Mouse (Mus musculus) CH12.LX (cell line): ENCODE data around the gene Slc35c2. TPM values are rescaled to one million over a fixed set of nuclear protein-coding genes. Genes with fewer than 3 reads are reported as not detected.

ENCODE experiments used
- DNase-seq: peaks from one replicate; pipeline ENCODE4 v3.0.0-alpha.2; 2013; ENCODE audit errors: extremely low read depth
- H3K27ac ChIP-seq: 2 replicates; pipeline ENCODE4 v1.5.1; 2012; ENCODE audit warnings: low read depth, mild to moderate bottlenecking, control low read depth, moderate library complexity; ENCODE audit not compliant: insufficient read depth
- H3K27me3 ChIP-seq: replicated peaks from 2 replicates; pipeline ENCODE3; 2012; ENCODE audit warnings: inconsistent platforms
- H3K36me3 ChIP-seq, 2 experiments: replicated peaks in 1 of 2; 2 replicates each; pipeline versions ENCODE3 to v1.6.1; 2012; ENCODE audit warnings: inconsistent platforms in 1 of 2, low read length in 1 of 2, mild to moderate bottlenecking in 1 of 2, mixed read lengths in 1 of 2, moderate library complexity in 1 of 2; ENCODE audit not compliant: control insufficient read depth in 1 of 2, insufficient read depth in 1 of 2
- H3K4me1 ChIP-seq, 2 experiments: 2 replicates each; pipeline ENCODE4 v1.6.1; 2012; ENCODE audit warnings: inconsistent platforms in 1 of 2, moderate library complexity in 1 of 2; ENCODE audit not compliant: insufficient read depth in 2 of 2, control insufficient read depth in 1 of 2
- H3K4me2 ChIP-seq: 2 replicates; pipeline ENCODE4 v1.6.1; 2012; ENCODE audit warnings: low read depth, mild to moderate bottlenecking, control low read depth; ENCODE audit not compliant: poor library complexity, insufficient read depth, severe bottlenecking
- H3K4me3 ChIP-seq, 3 experiments: fragments of 150-350 bp in 1 of 3; sonication (generic) in 1 of 3; replicated peaks in 1 of 3; 2 replicates each; pipeline versions ENCODE3 to v1.5.1; 2011 to 2012; ENCODE audit warnings: low read depth in 2 of 3, low read length in 2 of 3, mild to moderate bottlenecking in 2 of 3, moderate library complexity in 2 of 3, control low read depth in 1 of 3, improper control_type of control experiment in 1 of 3, inconsistent platforms in 1 of 3, mixed read lengths in 1 of 3; ENCODE audit not compliant: poor library complexity in 1 of 3
- H3K79me2 ChIP-seq: replicated peaks from 2 replicates; pipeline ENCODE4 v1.6.1; 2012; ENCODE audit warnings: mild to moderate bottlenecking, moderate library complexity; ENCODE audit not compliant: control insufficient read depth, poor library complexity, insufficient read depth, severe bottlenecking; ENCODE audit errors: extremely low read depth
- H3K9ac ChIP-seq: 2 replicates; pipeline ENCODE4 v1.6.1; 2012; ENCODE audit warnings: low read depth, mild to moderate bottlenecking, control low read depth, moderate library complexity; ENCODE audit not compliant: insufficient read depth
- H3K9me3 ChIP-seq: replicated peaks from 2 replicates; pipeline ENCODE3; 2012; ENCODE audit warnings: low read length, inconsistent platforms, mixed read lengths
- CHD1 ChIP-seq: IDR thresholded peaks from 2 replicates; pipeline ENCODE4 v1.6.1; 2012; ENCODE audit warnings: low read depth, low read length, improper control_type of control experiment, inconsistent platforms
- ELF1 ChIP-seq: IDR thresholded peaks from 2 replicates; pipeline ENCODE4 v1.6.1; 2014; ENCODE audit warnings: low read depth, mild to moderate bottlenecking, inconsistent platforms, low read length, improper control_type of control experiment
- GABPA ChIP-seq: IDR thresholded peaks from 2 replicates; pipeline ENCODE4 v1.6.1; 2012; ENCODE audit warnings: low read depth, low read length, improper control_type of control experiment, inconsistent platforms; ENCODE audit not compliant: insufficient replicate concordance
- JUN ChIP-seq: IDR thresholded peaks from 2 replicates; pipeline ENCODE4 v1.6.1; 2011; ENCODE audit warnings: low read depth, mild to moderate bottlenecking, low read length, improper control_type of control experiment, moderate library complexity; ENCODE audit not compliant: insufficient read depth
- JUND ChIP-seq: conservative IDR thresholded peaks from 2 replicates; pipeline ENCODE4 v1.6.1; 2011; ENCODE audit warnings: low read depth, low read length, improper control_type of control experiment
- MAFK ChIP-seq: IDR thresholded peaks from 2 replicates; pipeline ENCODE4 v1.6.1; 2011; ENCODE audit warnings: low read length, improper control_type of control experiment; ENCODE audit not compliant: insufficient replicate concordance
- PAX5 ChIP-seq: IDR thresholded peaks from 2 replicates; pipeline ENCODE4 v1.6.1; 2012; ENCODE audit warnings: low read length, inconsistent platforms, mixed read lengths
- POLR2A ChIP-seq: IDR thresholded peaks from 2 replicates; pipeline ENCODE4 v1.6.1; 2011; ENCODE audit warnings: low read depth, mild to moderate bottlenecking, improper control_type of control experiment, low read length
- RAD21 ChIP-seq: IDR thresholded peaks from 2 replicates; pipeline ENCODE4 v1.6.1; 2011; ENCODE audit warnings: low read depth, mild to moderate bottlenecking, low read length, improper control_type of control experiment, moderate library complexity
- TBP ChIP-seq: conservative IDR thresholded peaks from 2 replicates; pipeline ENCODE4 v1.6.1; 2011; ENCODE audit warnings: low read depth, low read length, improper control_type of control experiment
- ZC3H11A ChIP-seq: IDR thresholded peaks from 2 replicates; pipeline ENCODE4 v1.6.1; 2012; ENCODE audit warnings: low read depth, mild to moderate bottlenecking, inconsistent platforms, low read length, improper control_type of control experiment
- ZKSCAN1 ChIP-seq: IDR thresholded peaks from 2 replicates; pipeline ENCODE4 v1.6.1; 2012; ENCODE audit warnings: low read depth, inconsistent platforms, low read length, improper control_type of control experiment, borderline replicate concordance
- ZMIZ1 ChIP-seq: IDR thresholded peaks from 2 replicates; pipeline ENCODE4 v1.6.1; 2012; ENCODE audit warnings: low read depth, mild to moderate bottlenecking, inconsistent platforms, low read length, improper control_type of control experiment
- dilution Hi-C: fragments of 300-500 bp; cut with MboI; formaldehyde crosslinking; loops from 2 replicates; pipeline ENCODE4 v1.14.3; 2020; ENCODE audit warnings: low sequenced_read_pairs; ENCODE audit not compliant: extremely low pct_unique_long_range_greater_than_20kb, extremely low pct_ligation_motif_present
- in situ Hi-C: fragments of 300-500 bp; cut with MboI; formaldehyde crosslinking; loops from 3 replicates; pipeline ENCODE4 v1.14.3; 2019; ENCODE audit warnings: low sequenced_read_pairs, low pct_ligation_motif_present, low pct_unique_long_range_greater_than_20kb, mixed read lengths
- polyA plus RNA-seq: library from polyadenylated mRNA; unstranded; fragments of >175 nt; gene quantifications from 2 replicates; pipeline ENCODE4 v1.2.1, GENCODE M21; 2012; ENCODE audit warnings: low read depth; ENCODE audit not compliant: insufficient read length
- total RNA-seq, 2 experiments: library from RNA; depleted of rRNA; stranded (reverse); fragments of 300-350 nt in 1 of 2; fragments of >200 nt in 1 of 2; gene quantifications; 2 replicates each; pipeline ENCODE4 v1.2.3; 2012 to 2014

Gene Slc35c2
- total and polyA plus RNA-seq, 3 experiments = 45.5 to 57.8 (median 55.3) TPM

DNA sequence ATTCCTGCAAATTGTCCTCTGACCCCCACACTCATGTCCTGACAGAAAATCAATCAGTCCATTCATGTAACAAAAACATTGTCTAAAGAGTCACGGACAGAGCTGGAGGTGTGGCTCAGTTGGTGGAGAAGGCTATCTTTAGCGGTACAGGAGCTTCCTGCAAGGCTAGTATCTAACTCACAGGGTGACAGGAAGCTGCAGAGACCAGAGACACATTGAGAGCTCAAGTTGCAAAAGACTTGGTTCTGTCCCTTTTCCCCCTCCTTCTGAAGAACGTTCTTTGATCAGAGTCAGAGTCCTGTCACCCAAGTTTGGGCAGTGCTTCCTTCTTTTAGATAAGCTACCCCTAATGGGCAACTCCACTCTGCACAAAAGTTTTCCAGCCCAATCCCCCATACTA, 42.0 kb upstream of the Slc35c2 start:
- Histone ChIP-seq H3K27ac (no peak overlapping the region), H3K36me3 (no peaks in the 10 kb centered on the region), H3K79me2 (no peaks in the 10 kb centered on the region), H3K4me3 (no peak overlapping the region), H3K4me2 (no peak overlapping the region), H3K4me1 (peaks cover 12 to 34% of the 10 kb centered on the region in 2 experiments), H3K27me3 (peaks cover 24% of the 10 kb centered on the region), H3K9ac (no peak overlapping the region), H3K9me3 (peaks cover 4% of the 10 kb centered on the region)
- dilution Hi-C loops = no loop called here
- DNase-seq = no peak
- TF ChIP-seq POLR2A = no peak
- in situ Hi-C loops = loop anchor here (10.0 kb wide), 1 partner anchor 255 kb away; no protein-coding TSS in a partner anchor

DNA sequence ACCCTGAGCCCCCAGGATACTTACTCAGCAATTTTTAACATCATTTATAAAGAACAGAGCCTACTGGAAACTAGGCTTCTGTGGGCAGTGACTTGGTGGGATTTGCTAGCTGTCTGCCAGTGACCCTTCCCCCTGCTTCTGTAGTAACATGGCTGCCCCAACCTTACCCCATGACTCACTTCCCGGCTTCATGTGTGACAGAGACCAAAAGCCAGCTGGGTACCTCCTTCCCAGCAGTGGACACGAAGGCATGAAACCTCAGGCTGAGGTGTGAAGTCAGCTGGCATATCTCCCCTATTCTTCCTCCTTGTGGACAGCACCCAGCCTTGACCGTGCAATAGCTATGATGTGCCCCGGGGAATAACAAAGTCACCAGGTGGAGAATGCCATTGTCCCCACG, 41.1 kb upstream of the Slc35c2 start:
- H3K9ac ChIP-seq = no peak overlapping the region
- no peak overlapping the region for H3K27ac ChIP-seq
- H3K36me3 ChIP-seq = peaks cover 0 to 2% of the 10 kb centered on the region in 2 experiments
- DNase-seq = no peak
- H3K4me1 ChIP-seq = peaks cover 12 to 34% of the 10 kb centered on the region in 2 experiments
- no peak overlapping the region for H3K4me2 ChIP-seq
- dilution Hi-C loops = no loop called here
- no peaks in the 10 kb centered on the region for H3K79me2 ChIP-seq
- H3K4me3 ChIP-seq = no peak overlapping the region
- TF ChIP-seq RAD21 (no peak), ZKSCAN1 (no peak), ELF1 (no peak), MAFK (0 out of 2 replicates have a peak, but pooled peaks have one; percentile 9)
- TF ChIP-seq, all 38 proteins: peak for 1
- Histone ChIP-seq H3K9me3 (peaks cover 4% of the 10 kb centered on the region), H3K27me3 (peaks cover 23% of the 10 kb centered on the region)
- in situ Hi-C loops = no loop called here

DNA sequence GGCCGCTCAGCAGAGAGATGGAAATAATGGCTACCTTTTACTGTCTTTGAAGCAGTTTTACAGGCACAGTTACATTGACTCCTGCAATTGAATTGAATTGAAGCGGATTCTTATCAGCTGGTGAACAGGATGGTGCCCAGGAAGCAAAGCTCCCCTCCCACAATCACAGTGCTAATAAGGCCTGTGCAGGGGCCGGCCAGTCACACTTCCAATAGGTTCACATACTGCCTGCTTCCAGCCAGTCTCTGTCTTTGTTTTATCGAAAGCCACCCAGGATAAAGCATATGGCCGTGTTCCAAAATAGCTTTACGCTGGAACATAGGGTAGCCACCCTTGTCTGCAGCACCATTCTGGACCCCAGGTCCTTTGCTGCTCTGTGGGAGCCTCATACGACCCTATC, 39.7 kb upstream of the Slc35c2 start:
- no peak overlapping the region for H3K4me3 ChIP-seq
- H3K9ac ChIP-seq = no peak overlapping the region
- DNase-seq = no peak
- no peak for TF ChIP-seq POLR2A
- TF ChIP-seq PAX5 = no peak
- TF ChIP-seq JUN = no peak
- no peak for TF ChIP-seq CHD1
- TF ChIP-seq TBP = no peak
- no peak for TF ChIP-seq ZMIZ1
- TF ChIP-seq ZC3H11A = no peak
- no peak for TF ChIP-seq JUND
- no peak for TF ChIP-seq GABPA
- H3K36me3 ChIP-seq = peaks cover 0 to 7% of the 10 kb centered on the region in 2 experiments
- no peak overlapping the region for H3K4me2 ChIP-seq
- dilution Hi-C loops (no loop called here), in situ Hi-C loops (no loop called here)
- H3K4me1 ChIP-seq = peaks cover 9 to 23% of the 10 kb centered on the region in 2 experiments
- peaks cover 23% of the 10 kb centered on the region for H3K27me3 ChIP-seq
- no peak overlapping the region for H3K27ac ChIP-seq
- H3K9me3 ChIP-seq = peaks cover 4% of the 10 kb centered on the region
- H3K79me2 ChIP-seq = no peaks in the 10 kb centered on the region
